In the genomic region with DNA sequence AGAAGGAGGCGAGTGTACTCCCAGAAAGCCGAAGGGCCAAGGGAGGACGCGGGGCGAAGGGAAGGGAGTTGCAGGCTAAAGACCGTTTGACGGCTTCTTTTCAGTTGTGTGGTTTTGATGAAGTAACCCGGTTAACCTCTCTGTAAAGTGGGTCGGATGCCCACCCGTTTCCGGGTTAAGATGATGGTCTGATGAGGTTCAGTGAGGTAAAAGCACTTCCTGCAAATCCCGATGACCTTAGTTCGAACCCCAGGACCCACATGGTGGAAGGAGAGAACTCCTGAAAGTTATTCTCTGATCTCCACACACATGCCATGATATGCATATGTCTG, we compare ENCODE assay signal across 1 mouse cellular context.
A peak's percentile ranks its signal among the peaks of the same experiment; 100 is the strongest.
TF ChIP-seq lines count a peak whose summit lies in the region.

No protein-coding gene starts in this region.

TF ChIP-seq in CH12.LX, 34 proteins besides CTCF, POLR2A, EP300 and RAD21 (continued from another document):
- TF ChIP-seq NELFE (IDR thresholded peaks at IDR 0.05; ENCODE audit: low read depth, low read length) (no peak), ETS1 (conservative IDR thresholded peaks at IDR 0.05; ENCODE audit: low read depth, low read length) (no peak), MYC (IDR thresholded peaks at IDR 0.05; ENCODE audit: low read depth, low read length) (0 out of 2 replicates have a peak, but pooled peaks have one; percentile 14), POLR2AphosphoS2 (IDR thresholded peaks at IDR 0.05; ENCODE audit: low read depth, low read length) (no peak), TBP (conservative IDR thresholded peaks at IDR 0.05; ENCODE audit: low read depth, low read length) (no peak)
